Mouse (Mus musculus) brain, embryonic 14.5 days (tissue): ENCODE measurements around the gene Psmb10.

Experiments
- CTCF ChIP-seq: fragments of 200-500 bp; IDR thresholded peaks from 2 replicates; pipeline ENCODE4 v1.5.1; 2012; ENCODE audit warnings: inconsistent platforms, mild to moderate bottlenecking, moderate library complexity, borderline replicate concordance; ENCODE audit not compliant: insufficient read depth, insufficient read length; ENCODE audit errors: extremely low read depth
- POLR2A ChIP-seq: fragments of 200-500 bp; IDR thresholded peaks from 2 replicates; pipeline ENCODE4 v1.6.1; 2012; ENCODE audit warnings: mild to moderate bottlenecking, inconsistent platforms, borderline replicate concordance; ENCODE audit not compliant: poor library complexity, insufficient read depth, insufficient read length, severe bottlenecking; ENCODE audit errors: extremely low read depth

DNA sequence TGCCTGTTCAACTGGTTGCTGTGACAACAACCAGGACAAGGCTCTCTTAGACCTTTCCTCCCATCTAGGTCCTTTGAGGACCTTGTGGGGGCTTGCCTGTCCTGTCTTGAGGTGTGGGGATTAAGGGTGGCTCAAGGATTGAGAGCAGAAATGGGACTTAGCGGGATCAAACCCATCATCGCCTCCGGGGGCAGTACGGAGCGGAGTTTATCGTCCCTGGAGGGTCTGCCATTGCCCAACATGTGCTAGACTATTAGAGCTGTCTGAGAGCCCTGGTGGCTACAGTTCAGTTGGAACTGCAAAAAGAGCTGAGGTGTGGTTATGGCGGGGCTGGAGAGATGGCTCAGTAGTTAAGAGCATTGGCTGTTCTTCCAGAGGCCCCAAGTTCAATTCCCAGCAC, 37.1 kb upstream of the Psmb10 start:
- TF ChIP-seq POLR2A (no peak), CTCF (peak; percentile 13; the same call in 1 of the 2 replicates)
